Mouse (Mus musculus) embryo, embryonic 10 days (tissue): Measurements from ENCODE around the gene Pbx2.
A peak's percentile ranks its signal among the peaks of the same experiment; 100 is the strongest.

ENCODE experiments used
- DNase-seq: peaks from one replicate; pipeline ENCODE4 v3.0.0-alpha.2; 2015; ENCODE audit warnings: low spot score

The Pbx2 gene

DNA sequence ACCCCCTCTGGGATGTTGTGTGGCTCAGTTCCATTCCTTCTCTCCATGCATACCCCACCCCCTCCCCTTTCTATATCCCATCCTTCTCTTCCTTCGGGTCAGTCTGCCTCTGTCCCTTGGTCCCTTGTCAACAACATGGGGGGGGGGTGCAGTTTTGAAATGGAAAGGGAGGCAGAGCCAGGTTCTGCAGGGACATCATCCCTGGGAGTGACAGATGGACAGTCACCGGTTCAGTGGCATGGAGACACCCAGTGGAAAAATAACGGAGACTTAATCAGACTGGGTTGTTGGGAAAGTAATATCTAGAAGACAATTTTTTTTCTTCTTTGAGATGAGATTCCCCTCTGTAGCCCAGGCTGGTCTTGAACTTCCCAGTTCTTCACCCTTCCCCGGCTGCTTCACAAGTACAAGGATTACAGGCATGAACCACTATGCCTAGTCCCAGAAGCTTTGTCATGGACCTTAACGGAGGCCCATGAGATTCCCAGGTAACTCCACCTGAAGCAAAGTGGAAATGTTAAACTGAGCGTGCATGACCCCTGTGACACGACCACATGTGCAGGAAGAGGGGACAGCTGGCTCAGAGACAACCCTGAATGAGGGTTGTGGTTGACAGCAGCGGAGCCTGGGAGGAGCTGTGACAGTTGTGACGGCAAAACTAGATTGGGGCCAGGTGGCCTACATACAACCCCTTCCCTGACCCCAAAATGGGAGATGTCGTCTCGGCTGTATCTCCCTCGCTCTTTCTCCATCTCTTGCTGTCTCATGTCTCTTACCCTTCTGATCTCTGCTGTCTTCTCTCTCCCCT lies 38.9 kb downstream of the Pbx2 start:
- no peak for DNase-seq

DNA sequence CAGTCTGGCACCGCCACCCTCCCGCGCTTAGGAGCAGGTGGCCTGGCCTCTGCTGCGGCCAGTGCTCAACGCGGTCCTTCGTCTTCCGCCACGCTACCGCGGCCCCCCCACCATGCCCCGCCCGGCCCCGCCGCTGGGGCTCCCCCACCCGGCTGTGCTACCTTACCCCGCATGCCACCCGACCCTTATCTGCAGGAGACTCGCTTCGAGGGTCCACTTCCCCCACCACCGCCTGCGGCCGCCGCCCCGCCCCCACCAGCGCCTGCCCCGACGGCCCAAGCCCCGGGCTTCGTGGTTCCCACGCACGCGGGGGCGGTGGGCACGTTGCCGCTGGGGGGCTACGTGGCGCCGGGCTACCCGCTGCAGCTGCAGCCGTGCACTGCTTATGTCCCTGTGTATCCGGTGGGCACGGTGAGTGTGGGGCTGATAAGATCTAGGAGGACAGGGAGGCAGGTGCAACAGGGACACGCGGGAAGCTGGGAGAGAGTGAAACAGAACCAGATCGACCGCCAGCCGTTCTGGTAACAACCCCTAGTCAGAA lies 39.8 kb downstream of the Pbx2 start:
- DNase-seq, result no peak

- DNase-seq, result no peak
These were observed 40.6 kb downstream of the Pbx2 start for GRCm38 (mm10) chr17:34631647-34632046.

- peak; percentile 62 for DNase-seq
These were observed 41.2 kb downstream of the Pbx2 start for GRCm38 (mm10) chr17:34632261-34632691.

DNA sequence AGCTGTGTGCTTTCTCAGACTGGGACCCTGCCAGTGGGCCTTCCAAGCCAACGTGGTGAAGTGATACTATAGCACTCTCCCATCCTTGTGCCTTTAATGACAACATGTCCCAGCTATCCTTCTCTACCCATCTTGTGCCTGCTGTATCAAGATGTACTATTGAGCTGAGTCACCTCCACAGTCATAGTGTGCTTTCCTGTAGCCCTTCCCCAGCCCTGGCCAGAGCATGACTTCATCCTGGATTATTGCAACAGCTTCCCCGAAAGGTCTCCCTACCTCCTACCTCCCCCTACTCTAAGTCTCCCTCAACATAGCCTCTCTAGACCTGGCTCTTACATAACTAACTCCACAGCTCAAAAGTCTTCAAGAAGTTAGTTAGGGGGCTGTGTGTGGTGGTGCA lies 44.6 kb downstream of the Pbx2 start:
- no peak for DNase-seq

GRCm38 (mm10) chr17:34637459-34637858 lies 46.4 kb downstream of the Pbx2 start:
- DNase-seq, result no peak

GRCm38 (mm10) chr17:34639461-34640255 lies 48.6 kb downstream of the Pbx2 start:
- DNase-seq, result no peak

DNA sequence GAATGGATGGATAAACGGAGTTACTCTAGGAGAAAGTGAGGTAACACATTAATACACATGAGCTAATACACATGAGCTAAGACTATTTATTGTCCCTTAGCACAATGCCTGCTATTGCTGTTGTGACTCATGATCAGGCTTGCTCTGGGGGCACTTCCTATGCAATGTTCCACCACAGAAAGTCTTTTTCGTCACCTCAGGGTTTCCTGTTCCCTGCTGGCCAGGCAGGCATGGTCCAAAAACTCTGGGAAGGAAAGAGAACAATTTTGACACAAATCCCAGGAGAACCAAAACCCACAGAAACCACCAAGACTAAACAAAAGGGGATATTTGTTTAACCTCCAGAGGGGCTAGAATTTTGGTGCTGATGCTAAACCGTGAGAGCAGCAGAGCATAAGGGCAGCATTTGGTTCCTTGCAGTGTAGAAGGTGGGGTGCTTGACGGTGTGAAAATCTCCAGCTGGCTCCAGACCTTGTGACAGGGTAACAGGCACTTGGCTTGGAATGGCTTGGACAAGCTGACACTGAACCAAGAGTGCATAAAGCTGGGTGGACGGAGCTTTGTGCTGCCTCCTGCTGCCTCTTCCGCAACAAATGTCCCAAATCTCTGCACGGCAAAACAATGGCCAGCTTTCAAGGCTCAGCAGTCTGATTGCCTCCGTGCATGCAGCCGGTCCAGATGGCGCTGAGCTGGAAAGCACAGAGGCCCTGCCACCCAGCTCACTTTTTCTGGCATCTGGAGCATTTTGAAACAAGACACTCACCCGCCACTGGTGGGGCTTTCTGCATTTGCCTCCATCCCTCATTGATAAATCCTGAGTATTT lies 49.9 kb downstream of the Pbx2 start:
- DNase-seq, result peak; percentile 75

DNA sequence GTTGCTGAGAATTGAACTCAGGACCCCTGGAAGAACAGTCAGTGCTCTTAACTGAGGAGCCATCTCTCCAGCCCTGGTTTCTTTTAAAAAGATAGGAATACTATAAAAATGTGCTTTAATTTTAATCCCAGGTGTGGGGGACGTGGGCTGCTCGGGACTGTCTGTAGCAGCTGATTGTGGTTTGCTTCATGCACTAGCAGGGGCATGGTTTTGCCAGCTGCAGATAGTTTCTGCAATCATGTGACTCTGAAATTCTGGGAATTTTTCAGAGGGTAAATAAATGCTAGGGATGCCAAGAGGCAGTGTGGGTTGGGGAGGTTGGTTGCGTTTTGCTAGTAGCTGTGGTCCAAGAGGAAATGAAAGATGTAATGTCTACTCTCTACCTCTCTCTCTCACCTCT lies 50.9 kb downstream of the Pbx2 start:
- no peak for DNase-seq

DNA sequence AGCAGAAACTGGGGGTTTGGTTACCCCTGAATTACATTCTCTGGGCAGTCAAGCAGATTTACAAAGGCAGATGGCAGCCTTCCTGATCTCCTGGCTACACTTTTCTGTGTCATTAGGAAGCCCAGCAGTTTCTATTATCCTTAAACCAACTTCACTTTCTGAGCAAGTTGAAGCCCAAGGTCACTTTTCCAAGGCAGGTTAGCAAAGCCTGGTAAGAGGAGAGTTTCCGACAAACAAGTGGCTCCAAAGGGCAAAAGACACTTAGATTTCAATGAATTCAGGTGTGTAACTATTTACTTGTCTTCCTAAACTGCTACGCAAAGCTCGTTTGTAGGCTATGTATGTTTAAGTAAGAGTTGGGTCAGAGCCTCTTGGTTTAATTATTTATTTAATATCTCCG lies 52.3 kb downstream of the Pbx2 start:
- DNase-seq, result no peak

- no peak for DNase-seq
These were observed 52.9 kb downstream of the Pbx2 start for GRCm38 (mm10) chr17:34643944-34644343.

- peak; percentile 99 for DNase-seq
These were observed 53.5 kb downstream of the Pbx2 start, which contains the start of gene Fkbpl for GRCm38 (mm10) chr17:34644608-34645007. TSS of gene Fkbpl (plus strand) at chr17:34644764.

- DNase-seq, result no peak
These were observed 54.3 kb downstream of the Pbx2 start for GRCm38 (mm10) chr17:34645256-34645829.

DNA sequence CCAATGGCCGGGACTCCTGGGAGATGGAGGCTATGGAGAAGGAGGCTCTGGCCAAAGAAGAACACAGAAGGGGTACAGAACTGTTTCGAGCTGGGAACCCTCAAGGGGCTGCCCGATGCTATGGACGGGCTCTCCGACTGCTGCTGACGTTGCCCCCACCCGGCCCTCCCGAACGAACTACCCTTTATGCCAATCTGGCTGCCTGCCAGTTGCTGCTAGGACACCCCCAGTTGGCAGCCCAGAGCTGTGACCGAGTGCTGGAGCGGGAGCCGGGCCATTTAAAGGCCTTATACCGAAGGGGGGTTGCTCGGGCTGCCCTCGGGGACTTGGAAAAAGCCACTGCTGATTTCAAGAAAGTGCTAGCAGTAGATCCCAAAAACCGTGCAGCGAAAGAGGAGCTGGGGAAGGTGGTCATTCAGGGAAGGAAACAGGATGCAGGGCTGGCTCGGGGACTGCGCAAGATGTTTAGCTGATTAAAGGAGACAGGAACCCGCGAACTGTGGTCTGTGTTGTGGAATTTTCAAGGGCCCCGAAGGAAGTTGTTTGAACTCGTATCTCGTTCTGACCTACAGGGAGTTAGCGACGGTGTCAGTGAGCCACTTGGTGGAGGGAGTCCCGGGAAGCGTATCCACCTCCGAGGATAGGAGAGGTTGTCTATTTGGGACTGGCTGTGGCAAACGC lies 54.9 kb downstream of the Pbx2 start:
- DNase-seq, result no peak
